Comparison of ENCODE assay signal across 23 mouse cellular contexts in the genomic region with DNA sequence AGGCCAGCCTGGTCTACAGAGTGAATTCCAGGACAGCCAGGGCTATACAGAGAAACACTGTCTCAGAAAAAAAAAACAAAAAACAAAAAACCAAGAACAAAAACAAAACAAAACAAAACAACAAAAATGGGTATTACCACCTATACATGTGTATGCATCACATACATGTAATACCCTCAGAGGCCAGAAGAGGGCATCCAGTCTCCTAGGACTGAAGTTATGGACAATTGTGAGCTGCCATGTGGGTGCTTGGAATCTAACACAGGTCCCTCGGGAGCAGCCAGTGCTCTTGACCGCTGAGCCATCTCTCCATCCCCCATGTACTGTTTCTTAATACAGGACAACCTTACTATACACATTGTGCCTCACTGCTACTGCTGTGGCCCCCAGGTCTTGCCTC. TPM values are rescaled to one million over a fixed set of nuclear protein-coding genes. Genes with fewer than 3 reads are reported as not detected.
DNase-seq lines count a peak whose midpoint lies in the region; ATAC-seq and TF ChIP-seq lines count a peak whose summit lies in the region.
"Had no signal": no experiment of that assay in that cellular context is flagged by ENCODE, and none has a peak within 500 bp of the region (broad histone marks: within the 10 kb centered on the region; RNA-seq: fewer than 3 reads in every experiment).

No protein-coding gene starts in this region.

- no peaks in the 10 kb centered on the region for H3K36me3 ChIP-seq in forebrain, postnatal 0 days (ENCODE audit: insufficient read depth)
- no peaks in the 10 kb centered on the region for H3K36me3 ChIP-seq in forebrain, embryonic 10.5 days (replicated peaks)
- H3K36me3 ChIP-seq in liver, postnatal 0 days (replicated peaks; ENCODE audit: insufficient read depth, low read length) = no peaks in the 10 kb centered on the region
- H3K36me3 ChIP-seq in liver, embryonic 11.5 days (ENCODE audit: control insufficient read depth, insufficient read depth, low read length) = no peaks in the 10 kb centered on the region
- H3K36me3 ChIP-seq in MEL (ENCODE audit: control insufficient read depth in 1 of 2, insufficient read depth in 2 of 2, low read length in 2 of 2) = peaks cover 0 to 7% of the 10 kb centered on the region in 2 experiments; a peak in 2 of 4 replicates
- H3K36me3 ChIP-seq in splenic B cell, adult 2 months (ENCODE audit: control insufficient read depth, insufficient read depth, low read length, poor library complexity, severe bottlenecking) = no peaks in the 10 kb centered on the region
- no peaks in the 10 kb centered on the region for H3K36me3 ChIP-seq in hindbrain, embryonic 10.5 days
- H3K36me3 ChIP-seq: embryonic facial prominence, embryonic 12.5 days; G1E; heart, embryonic 10.5 days; limb, embryonic 15.5 days; midbrain, embryonic 13.5 days had no signal

- WGBS in forebrain, postnatal 0 days = 98% methylated on average over 2 of the region's 2 CpGs
- 93% methylated on average over 2 of the region's 2 CpGs for WGBS in forebrain, embryonic 10.5 days
- WGBS in liver, postnatal 0 days (ENCODE audit: insufficient replicate concordance) = 87% methylated on average over 2 of the region's 2 CpGs
- 93% methylated on average over 2 of the region's 2 CpGs for WGBS in liver, embryonic 11.5 days
- WGBS in hindbrain, embryonic 10.5 days = 99% methylated on average over 2 of the region's 2 CpGs

- no peaks in the 10 kb centered on the region for H3K4me1 ChIP-seq in forebrain, postnatal 0 days (ENCODE audit: insufficient read depth)
- peaks cover 28% of the 10 kb centered on the region for H3K4me1 ChIP-seq in forebrain, embryonic 10.5 days
- H3K4me1 ChIP-seq in liver, postnatal 0 days (ENCODE audit: insufficient read depth) = peaks cover 3% of the 10 kb centered on the region; the same call in 1 of the 2 replicates
- H3K4me1 ChIP-seq in liver, embryonic 11.5 days (replicated peaks; ENCODE audit: control insufficient read depth, insufficient read depth, low read length) = peaks cover 23% of the 10 kb centered on the region
- H3K4me1 ChIP-seq in MEL (ENCODE audit: control insufficient read depth in 1 of 2, insufficient read depth in 2 of 2, low read length in 2 of 2) = peaks cover 1 to 29% of the 10 kb centered on the region in 2 experiments
- H3K4me1 ChIP-seq in hindbrain, embryonic 10.5 days (replicated peaks) = peaks cover 35% of the 10 kb centered on the region
- H3K4me1 ChIP-seq: midbrain, embryonic 13.5 days had no signal

- no peak for TF ChIP-seq EP300 in liver, postnatal 0 days (IDR thresholded peaks at IDR 0.05; ENCODE audit: low read depth)
- no peak for TF ChIP-seq EP300 in MEL (IDR thresholded peaks at IDR 0.05; ENCODE audit: low read depth in 1 of 2, low read length in 2 of 2)

- no peak overlapping the region for H3K4me3 ChIP-seq in forebrain, postnatal 0 days (ENCODE audit: low read depth, low read length)
- no peak overlapping the region for H3K4me3 ChIP-seq in forebrain, embryonic 10.5 days
- no peak overlapping the region for H3K4me3 ChIP-seq in liver, postnatal 0 days (ENCODE audit: low read depth, low read length)
- H3K4me3 ChIP-seq in liver, embryonic 11.5 days (ENCODE audit: low read depth, low read length) = no peak overlapping the region
- no peak overlapping the region for H3K4me3 ChIP-seq in MEL (ENCODE audit: control insufficient read depth in 1 of 2, insufficient read depth in 1 of 2, low read depth in 2 of 2, low read length in 2 of 2)
- no peak overlapping the region for H3K4me3 ChIP-seq in hindbrain, embryonic 10.5 days
- H3K4me3 ChIP-seq: embryonic facial prominence, embryonic 12.5 days; heart, embryonic 10.5 days; limb, embryonic 15.5 days; midbrain, embryonic 13.5 days; myocyte had no signal

- no peaks in the 10 kb centered on the region for H3K27me3 ChIP-seq in forebrain, postnatal 0 days (ENCODE audit: insufficient read depth, low read length)
- H3K27me3 ChIP-seq in forebrain, embryonic 10.5 days (ENCODE audit: poor library complexity, severe bottlenecking) = no peaks in the 10 kb centered on the region
- H3K27me3 ChIP-seq in liver, postnatal 0 days (ENCODE audit: insufficient read depth, low read length) = no peaks in the 10 kb centered on the region
- H3K27me3 ChIP-seq in liver, embryonic 11.5 days (replicated peaks; ENCODE audit: control insufficient read depth, insufficient read depth, low read length) = no peaks in the 10 kb centered on the region
- H3K27me3 ChIP-seq in MEL (ENCODE audit: control insufficient read depth in 1 of 2, insufficient read depth in 2 of 2, low read length in 2 of 2) = no peaks in the 10 kb centered on the region
- H3K27me3 ChIP-seq in splenic B cell, adult 2 months (ENCODE audit: control insufficient read depth, insufficient read depth, low read length, poor library complexity, severe bottlenecking) = no peaks in the 10 kb centered on the region
- H3K27me3 ChIP-seq in hindbrain, embryonic 10.5 days (ENCODE audit: insufficient read depth, poor library complexity, severe bottlenecking) = no peaks in the 10 kb centered on the region
- H3K27me3 ChIP-seq: embryonic facial prominence, embryonic 12.5 days; limb, embryonic 15.5 days; midbrain, embryonic 13.5 days had no signal

- ATAC-seq in forebrain, postnatal 0 days = no peak
- ATAC-seq in liver, postnatal 0 days = no peak
- no peak for ATAC-seq in liver, embryonic 11.5 days (replicated peaks; ENCODE audit: low FRiP score)
- ATAC-seq: forebrain, embryonic 16.5 days; midbrain, embryonic 13.5 days had no signal

- no peak overlapping the region for H3K9ac ChIP-seq in forebrain, postnatal 0 days
- no peak overlapping the region for H3K9ac ChIP-seq in liver, postnatal 0 days (replicated peaks)
- H3K9ac ChIP-seq in liver, embryonic 11.5 days (ENCODE audit: low read depth, low read length) = no peak overlapping the region
- no peak overlapping the region for H3K9ac ChIP-seq in MEL (ENCODE audit: control insufficient read depth, low read depth, low read length, poor library complexity, severe bottlenecking)
- H3K9ac ChIP-seq: embryonic facial prominence, embryonic 12.5 days; hindbrain, embryonic 14.5 days; limb, embryonic 15.5 days; lung, embryonic 14.5 days; midbrain, embryonic 13.5 days had no signal

- no peak; the same call in 1 of the 2 replicates for TF ChIP-seq RAD21 in MEL (IDR thresholded peaks at IDR 0.05; ENCODE audit: low read depth, low read length)

- no peak overlapping the region for H3K4me2 ChIP-seq in forebrain, postnatal 0 days (ENCODE audit: low read depth)
- H3K4me2 ChIP-seq in liver, postnatal 0 days (ENCODE audit: low read depth, low read length) = no peak overlapping the region
- no peak overlapping the region for H3K4me2 ChIP-seq in liver, embryonic 11.5 days
- H3K4me2 ChIP-seq: embryonic facial prominence, embryonic 12.5 days; hindbrain, embryonic 14.5 days; limb, embryonic 15.5 days; lung, embryonic 14.5 days; midbrain, embryonic 13.5 days had no signal

- no peak for TF ChIP-seq POLR2A in MEL (IDR thresholded peaks at IDR 0.05; ENCODE audit: control insufficient read depth in 1 of 2, insufficient read depth in 1 of 2, low read depth in 1 of 2, low read length in 2 of 2, poor library complexity in 1 of 2)

- TF ChIP-seq CTCF in forebrain, postnatal 0 days (IDR thresholded peaks at IDR 0.05; ENCODE audit: low read depth) = 0 out of 2 replicates have a peak, but pooled peaks have one; percentile 8
- TF ChIP-seq CTCF in liver, postnatal 0 days (IDR thresholded peaks at IDR 0.05; ENCODE audit: low read depth) = peak; percentile 35
- TF ChIP-seq CTCF in MEL (IDR thresholded peaks at IDR 0.05 in 2 of 3, conservative IDR thresholded peaks at IDR 0.05 in 1 of 3; ENCODE audit: control insufficient read depth in 1 of 3, insufficient read depth in 1 of 3, low read depth in 2 of 3, low read length in 3 of 3, poor library complexity in 1 of 3, severe bottlenecking in 1 of 3) = peak in 2 of 3 experiments; percentile 21 to 27; a peak in 3 of 6 replicates

- H3K27ac ChIP-seq in forebrain, postnatal 0 days (ENCODE audit: low read depth, low read length) = no peak overlapping the region
- H3K27ac ChIP-seq in forebrain, embryonic 10.5 days = no peak overlapping the region
- no peak overlapping the region for H3K27ac ChIP-seq in liver, postnatal 0 days (ENCODE audit: low read depth)
- H3K27ac ChIP-seq in liver, embryonic 11.5 days (ENCODE audit: low read depth, low read length) = no peak overlapping the region
- no peak overlapping the region for H3K27ac ChIP-seq in MEL (ENCODE audit: control insufficient read depth, low read depth, low read length)
- H3K27ac ChIP-seq in hindbrain, embryonic 10.5 days = no peak overlapping the region
- H3K27ac ChIP-seq: embryonic facial prominence, embryonic 12.5 days; heart, embryonic 10.5 days; hindbrain, embryonic 14.5 days; limb, embryonic 15.5 days; midbrain, embryonic 13.5 days had no signal

- no peaks in the 10 kb centered on the region for H3K79me2 ChIP-seq in MEL (ENCODE audit: control insufficient read depth, insufficient read depth, low read length, poor library complexity)

- DNase-seq in forebrain, postnatal 0 days = no peak
- no peak for DNase-seq in forebrain, embryonic 10.5 days (ENCODE audit: extremely low spot score, low spot score)
- no peak for DNase-seq in liver, postnatal 0 days
- DNase-seq in liver, embryonic 11.5 days (ENCODE audit: low spot score) = no peak
- DNase-seq in MEL (ENCODE audit: low read depth, low spot score) = peak; percentile 48
- peak; percentile 36 for DNase-seq in splenic B cell, adult 2 months (ENCODE audit: low read depth, low spot score)
- DNase-seq in kidney, adult 18-20 months = no peak
- no peak for DNase-seq in hindbrain, embryonic 10.5 days (ENCODE audit: low spot score)
- DNase-seq: adrenal gland, adult 8-10 months; cerebellum, adult 2 months; gastrocnemius, postnatal 10 days; heart, postnatal 10 days; kidney, adult 2 months; lung, embryonic 14.5 days; thymus, postnatal 25 days had no signal

- H3K9me3 ChIP-seq in forebrain, postnatal 0 days (ENCODE audit: low read length) = no peaks in the 10 kb centered on the region
- no peaks in the 10 kb centered on the region; the same call in 1 of the 2 replicates for H3K9me3 ChIP-seq in forebrain, embryonic 10.5 days
- H3K9me3 ChIP-seq in liver, postnatal 0 days (ENCODE audit: low read length) = 0 out of 2 replicates have a peak, but pooled peaks cover 4% of the 10 kb centered on the region
- H3K9me3 ChIP-seq in liver, embryonic 11.5 days (ENCODE audit: control insufficient read depth, low read length) = no peaks in the 10 kb centered on the region
- no peaks in the 10 kb centered on the region for H3K9me3 ChIP-seq in MEL (replicated peaks; ENCODE audit: insufficient read depth, low read length)
- H3K9me3 ChIP-seq in hindbrain, embryonic 10.5 days = peaks cover 5% of the 10 kb centered on the region
- H3K9me3 ChIP-seq: embryonic facial prominence, embryonic 12.5 days; heart, embryonic 10.5 days; limb, embryonic 15.5 days; midbrain, embryonic 13.5 days had no signal

RNA-seq across cellular contexts. Expression of a gene that starts 29.6 kb away (rescaled TPM):
- total RNA-seq in forebrain, postnatal 0 days (2014; rRNA removed) = 17.6 and 19.7 TPM in 2 replicates
- 7.2 and 7.5 TPM in 2 replicates for polyA plus RNA-seq in forebrain, postnatal 0 days (2015; fragmentation: Nextera tagmentation; extraction: Ambion mirVana)
- polyA plus RNA-seq in forebrain, embryonic 10.5 days (2016; fragmentation: Nextera tagmentation; extraction: Ambion mirVana) = 7.3 and 7.8 TPM in 2 replicates
- polyA plus RNA-seq in liver, postnatal 0 days (2015; fragmentation: Nextera tagmentation; extraction: Ambion mirVana) = 4.8 and 6.1 TPM in 2 replicates
- 4.1 and 6.5 TPM in 2 replicates for polyA plus RNA-seq in liver, embryonic 11.5 days (2014; fragmentation: Nextera tagmentation; extraction: Ambion mirVana)
- 1.5 and 2.4 TPM in 2 replicates for total RNA-seq in MEL (2012; rRNA removed)
- 1 to 10 TPM in 1 of 2 experiments, not detected in 1; 1.8 TPM for polyA plus RNA-seq in MEL (2012; ENCODE audit: insufficient read depth in 1 of 2, insufficient read length in 2 of 2, low read depth in 1 of 2, low replicate concordance in 2 of 2, missing spikeins in 1 of 2)
- polyA plus RNA-seq in hindbrain, embryonic 10.5 days (2016; fragmentation: Nextera tagmentation; extraction: Ambion mirVana) = 10.9 and 11.0 TPM in 2 replicates

RNA-seq across cellular contexts. Expression of a gene that starts 54.3 kb away (rescaled TPM):
- 55.4 and 62.5 TPM in 2 replicates for total RNA-seq in forebrain, postnatal 0 days (2014; rRNA removed)
- polyA plus RNA-seq in forebrain, postnatal 0 days (2015; fragmentation: Nextera tagmentation; extraction: Ambion mirVana) = 38.3 and 40.9 TPM in 2 replicates
- polyA plus RNA-seq in forebrain, embryonic 10.5 days (2016; fragmentation: Nextera tagmentation; extraction: Ambion mirVana) = 25.0 and 26.3 TPM in 2 replicates
- 32.4 and 36.9 TPM in 2 replicates for polyA plus RNA-seq in liver, postnatal 0 days (2015; fragmentation: Nextera tagmentation; extraction: Ambion mirVana)
- polyA plus RNA-seq in liver, embryonic 11.5 days (2014; fragmentation: Nextera tagmentation; extraction: Ambion mirVana) = 10.4 and 12.7 TPM in 2 replicates
- total RNA-seq in MEL (2012; rRNA removed) = 28.1 and 32.5 TPM in 2 replicates
- polyA plus RNA-seq in MEL (2012; ENCODE audit: insufficient read depth in 1 of 2, insufficient read length in 2 of 2, low read depth in 1 of 2, low replicate concordance in 2 of 2, missing spikeins in 1 of 2) = 10 to 100 TPM in 1 of 2 experiments, not detected in 1; 22.3 TPM
- 28.8 and 34.4 TPM in 2 replicates for polyA plus RNA-seq in hindbrain, embryonic 10.5 days (2016; fragmentation: Nextera tagmentation; extraction: Ambion mirVana)

RNA-seq across cellular contexts. Expression of a gene that starts 55.3 kb away (rescaled TPM):
- total RNA-seq in forebrain, postnatal 0 days (2014; rRNA removed) = 3.8 and 4.5 TPM in 2 replicates
- polyA plus RNA-seq in forebrain, postnatal 0 days (2015; fragmentation: Nextera tagmentation; extraction: Ambion mirVana) = 2.4 and 3.9 TPM in 2 replicates
- polyA plus RNA-seq in forebrain, embryonic 10.5 days (2016; fragmentation: Nextera tagmentation; extraction: Ambion mirVana) = 6.6 and 6.7 TPM in 2 replicates
- polyA plus RNA-seq in liver, postnatal 0 days (2015; fragmentation: Nextera tagmentation; extraction: Ambion mirVana) = 1.6 and 1.8 TPM in 2 replicates
- polyA plus RNA-seq in liver, embryonic 11.5 days (2014; fragmentation: Nextera tagmentation; extraction: Ambion mirVana) = 4.5 and 5.4 TPM in 2 replicates
- 4.4 and 4.9 TPM in 2 replicates for total RNA-seq in MEL (2012; rRNA removed)
- polyA plus RNA-seq in MEL (2012; ENCODE audit: insufficient read depth in 1 of 2, insufficient read length in 2 of 2, low read depth in 1 of 2, low replicate concordance in 2 of 2, missing spikeins in 1 of 2) = 1 to 10 TPM in 1 of 2 experiments, not detected in 1; 8.5 TPM
- 6.0 and 6.4 TPM in 2 replicates for polyA plus RNA-seq in hindbrain, embryonic 10.5 days (2016; fragmentation: Nextera tagmentation; extraction: Ambion mirVana)

Comparison
In these comparisons a context has a peak if more than half of its experiments do, and no peak if none do; other contexts are left out.
1. DNase-seq: peak in MEL (single experiment) and splenic B cell, adult 2 months (single experiment); none in forebrain, postnatal 0 days (single experiment), forebrain, embryonic 10.5 days (single experiment), liver, postnatal 0 days (single experiment), liver, embryonic 11.5 days (single experiment), kidney, adult 18-20 months (single experiment) and hindbrain, embryonic 10.5 days (single experiment).
2. Peak in every context shown above with its lines, with median percentiles within 50 percentile points of each other: CTCF ChIP-seq.